Comparison of ENCODE assay signal across 10 mouse cellular contexts in genomic region chr2:17861765-17862495, GRCm38 (mm10).
DNase-seq lines count a peak whose midpoint lies in the region; ATAC-seq and TF ChIP-seq lines count a peak whose summit lies in the region.
"Had no signal": no experiment of that assay in that cellular context is flagged by ENCODE, and none has a peak within 500 bp of the region (broad histone marks: within the 10 kb centered on the region; RNA-seq: fewer than 3 reads in every experiment).

No protein-coding gene starts in this region.

- H3K27me3 ChIP-seq in heart, adult 2 months (ENCODE audit: control insufficient read depth, insufficient read depth, low read length) = no peaks in the 10 kb centered on the region
- H3K27me3 ChIP-seq in forebrain, embryonic 12.5 days = peaks cover 16% of the 10 kb centered on the region; the same call in 1 of the 2 replicates
- no peaks in the 10 kb centered on the region for H3K27me3 ChIP-seq in liver, embryonic 16.5 days (ENCODE audit: control insufficient read depth, insufficient read depth, low read depth, low read length)
- H3K27me3 ChIP-seq: liver, embryonic 15.5 days had no signal

- no peak overlapping the region for H3K4me3 ChIP-seq in heart, adult 2 months
- peak overlapping the region; percentile 11; the same call in 1 of the 2 replicates for H3K4me3 ChIP-seq in forebrain, embryonic 12.5 days (replicated peaks)
- H3K4me3 ChIP-seq in liver, embryonic 16.5 days (ENCODE audit: low read depth, low read length) = no peak overlapping the region
- H3K4me3 ChIP-seq in layer of hippocampus, adult 2 months = no peak overlapping the region
- H3K4me3 ChIP-seq: liver, embryonic 15.5 days had no signal

- H3K79me2 ChIP-seq in heart, adult 2 months (replicated peaks; ENCODE audit: control insufficient read depth, insufficient read depth, low read length) = no peaks in the 10 kb centered on the region

- WGBS in heart, adult 2 months = 36% methylated on average over 10 of the region's 10 CpGs
- WGBS in forebrain, embryonic 12.5 days = 13% methylated on average over 10 of the region's 10 CpGs
- WGBS in liver, embryonic 16.5 days (ENCODE audit: insufficient replicate concordance) = 6% methylated on average over 10 of the region's 10 CpGs

- ATAC-seq in forebrain, embryonic 12.5 days (ENCODE audit: low FRiP score) = peak; percentile 85
- ATAC-seq in liver, embryonic 16.5 days (ENCODE audit: low read depth) = no peak
- ATAC-seq in megakaryocyte-erythroid progenitor cell, adult 5-6 weeks (replicated peaks; ENCODE audit: low FRiP score, low TSS enrichment, poor library complexity, severe bottlenecking) = no peak

- peak; percentile 70 for DNase-seq in heart, adult 11 months
- DNase-seq in heart, adult 2 months = no peak
- peak; percentile 12 for DNase-seq in A20 (ENCODE audit: low read depth, low spot score)
- DNase-seq in layer of hippocampus, adult 2 months (ENCODE audit: low spot score in 2 of 2) = no peak
- no peak for DNase-seq in urinary bladder, postnatal 36 days (ENCODE audit: low spot score in 2 of 2)
- DNase-seq: gastrocnemius, postnatal 14 days had no signal

- no peak overlapping the region for H3K27ac ChIP-seq in heart, adult 2 months
- no peak overlapping the region for H3K27ac ChIP-seq in forebrain, embryonic 12.5 days
- H3K27ac ChIP-seq in liver, embryonic 16.5 days (ENCODE audit: low read length) = no peak overlapping the region
- H3K27ac ChIP-seq in layer of hippocampus, adult 2 months = no peak overlapping the region
- H3K27ac ChIP-seq: liver, embryonic 15.5 days had no signal

- no peak for TF ChIP-seq POLR2A in heart, adult 2 months (IDR thresholded peaks at IDR 0.05; ENCODE audit: insufficient read depth, low read depth, low read length)

- no peak for TF ChIP-seq EP300 in heart, adult 2 months (IDR thresholded peaks at IDR 0.05; ENCODE audit: insufficient read depth, low read depth, low read length)

- TF ChIP-seq CTCF in heart, adult 2 months (IDR thresholded peaks at IDR 0.05) = no peak
- no peak for TF ChIP-seq CTCF in layer of hippocampus, adult 2 months (conservative IDR thresholded peaks at IDR 0.05)

- peak overlapping the region; percentile 44 for H3K4me2 ChIP-seq in forebrain, embryonic 12.5 days
- 0 out of 2 replicates have a peak overlapping the region, but pooled peaks have one; percentile 12 for H3K4me2 ChIP-seq in liver, embryonic 16.5 days (ENCODE audit: low read depth, low read length)
- H3K4me2 ChIP-seq: liver, embryonic 15.5 days had no signal

- intact Hi-C loops in heart, adult 2 months (cut with DNase I) = no loop called here

- no peak overlapping the region for H3K9ac ChIP-seq in heart, adult 2 months (ENCODE audit: low read depth, low read length)
- H3K9ac ChIP-seq in forebrain, embryonic 12.5 days = no peak overlapping the region
- H3K9ac ChIP-seq in liver, embryonic 16.5 days (ENCODE audit: low read depth, low read length) = no peak overlapping the region
- H3K9ac ChIP-seq: liver, embryonic 15.5 days had no signal

- no peaks in the 10 kb centered on the region for H3K9me3 ChIP-seq in forebrain, embryonic 12.5 days
- H3K9me3 ChIP-seq in liver, embryonic 16.5 days (replicated peaks; ENCODE audit: control insufficient read depth, low read length) = no peaks in the 10 kb centered on the region
- H3K9me3 ChIP-seq: liver, embryonic 15.5 days had no signal

- peaks cover 3% of the 10 kb centered on the region; the same call in 1 of the 2 replicates for H3K36me3 ChIP-seq in heart, adult 2 months (ENCODE audit: control insufficient read depth, insufficient read depth, low read length)
- H3K36me3 ChIP-seq in forebrain, embryonic 12.5 days (replicated peaks) = no peaks in the 10 kb centered on the region
- no peaks in the 10 kb centered on the region for H3K36me3 ChIP-seq in liver, embryonic 16.5 days (ENCODE audit: control insufficient read depth, insufficient read depth)
- H3K36me3 ChIP-seq: liver, embryonic 15.5 days had no signal

- H3K4me1 ChIP-seq in heart, adult 2 months (ENCODE audit: control insufficient read depth, insufficient read depth, low read length) = peaks cover 10% of the 10 kb centered on the region
- H3K4me1 ChIP-seq in forebrain, embryonic 12.5 days = peaks cover 30% of the 10 kb centered on the region
- H3K4me1 ChIP-seq in liver, embryonic 16.5 days (ENCODE audit: control insufficient read depth, low read depth, low read length) = no peaks in the 10 kb centered on the region
- H3K4me1 ChIP-seq: liver, embryonic 15.5 days had no signal

Comparison
In these comparisons a context has a peak if more than half of its experiments do, and no peak if none do; other contexts are left out.
1. DNase-seq: peak in heart, adult 11 months (single experiment) and A20 (single experiment); none in heart, adult 2 months (0 of 2), layer of hippocampus, adult 2 months (0 of 2) and urinary bladder, postnatal 36 days (0 of 2).